Mouse (Mus musculus): ENCODE measurements around the gene Nfib. TPM values are rescaled to one million over a fixed set of nuclear protein-coding genes. Genes with fewer than 3 reads are reported as not detected.

The Nfib gene
- polyA plus RNA-seq, 1 experiment from 2014 or later, result 60.0 TPM

DNA sequence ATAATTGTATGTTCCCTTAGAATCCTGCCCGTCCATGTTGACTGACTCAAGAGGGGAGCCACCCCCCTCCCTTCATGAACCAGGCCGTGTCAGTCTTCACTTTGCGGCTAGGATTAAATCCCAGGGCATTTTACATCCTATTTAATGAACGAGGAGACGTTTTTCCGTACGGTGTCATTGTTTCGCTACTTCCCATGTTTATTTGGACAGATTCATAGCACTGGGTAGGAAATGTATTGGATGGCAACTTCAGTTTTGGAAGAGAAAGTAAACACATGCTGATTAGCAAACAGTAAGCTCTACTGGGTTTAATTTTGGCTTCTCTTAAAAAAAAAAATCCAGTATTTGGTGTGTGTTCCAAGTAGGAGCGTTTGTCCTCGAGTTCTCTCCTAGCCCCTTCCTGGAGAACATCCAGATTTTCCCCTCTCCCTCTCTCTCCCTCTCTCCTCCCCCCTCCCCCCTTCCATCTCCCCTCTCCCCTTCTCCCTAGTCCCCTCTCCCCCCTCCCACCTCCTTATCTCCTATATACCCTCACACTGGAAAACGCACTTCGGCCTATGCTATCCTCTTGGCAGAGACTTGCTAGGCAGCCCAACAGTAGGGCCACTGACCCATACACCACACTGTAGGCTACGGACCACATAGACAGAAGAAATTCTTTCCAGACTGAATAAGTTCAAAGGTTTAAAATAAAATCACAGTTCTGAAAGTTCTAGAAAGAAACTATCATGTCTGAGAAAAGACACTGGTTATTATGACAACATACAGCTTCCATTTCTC is 271.4 kb downstream of the Nfib start:
- no peak overlapping the region for H3K4me3 ChIP-seq

DNA sequence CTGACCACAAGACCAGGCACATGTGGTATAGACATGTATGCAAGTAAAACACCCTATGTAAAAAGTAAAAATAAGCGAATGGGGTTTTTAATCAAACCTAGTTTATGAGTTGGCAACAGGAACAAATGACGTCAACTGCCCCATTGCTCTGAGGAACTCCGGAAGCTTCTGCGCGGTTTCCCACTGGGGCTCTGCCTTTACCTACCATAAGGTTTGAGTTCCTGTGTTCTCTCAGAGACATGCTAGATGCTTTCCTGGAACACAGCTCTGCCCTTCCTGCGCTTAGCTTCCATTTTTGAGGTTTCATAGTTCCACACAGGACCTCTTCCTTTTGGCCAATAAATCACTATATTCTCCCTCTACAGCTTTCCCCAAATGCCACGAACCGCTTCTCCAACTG is 273.7 kb downstream of the Nfib start:
- ATAC-seq (replicated peaks; ENCODE audit: insufficient number of reproducible peaks, insufficient read depth, low FRiP score, low read depth), result no peak
- 88% methylated on average over 8 of the region's 8 CpGs for WGBS

More for the DNA sequence above, 271.4 kb downstream of the Nfib start:
- H3K4me2 ChIP-seq, result peak overlapping the region; percentile 16; the same call in 1 of the 2 replicates
- 42% methylated on average over 13 of the region's 13 CpGs for WGBS
- no peaks in the 10 kb centered on the region for H3K9me3 ChIP-seq (replicated peaks)
- no peaks in the 10 kb centered on the region for H3K27me3 ChIP-seq
- ATAC-seq (replicated peaks; ENCODE audit: insufficient number of reproducible peaks, insufficient read depth, low FRiP score, low read depth), result no peak
- peak overlapping the region; percentile 72 for H3K27ac ChIP-seq
- no peak overlapping the region for H3K9ac ChIP-seq
- peaks cover 72% of the 10 kb centered on the region for H3K4me1 ChIP-seq (replicated peaks)
- no peaks in the 10 kb centered on the region for H3K36me3 ChIP-seq

GRCm38 (mm10) chr4:82430802-82431201 is 274.7 kb downstream of the Nfib start:
- no peak overlapping the region for H3K27ac ChIP-seq
- no peak overlapping the region for H3K4me3 ChIP-seq
- no peaks in the 10 kb centered on the region for H3K36me3 ChIP-seq
- WGBS, result 71% methylated on average over 3 of the region's 3 CpGs
- no peak for ATAC-seq (replicated peaks; ENCODE audit: insufficient number of reproducible peaks, insufficient read depth, low FRiP score, low read depth)
- H3K4me2 ChIP-seq, result no peak overlapping the region
- H3K27me3 ChIP-seq, result no peaks in the 10 kb centered on the region
- peaks cover 67% of the 10 kb centered on the region for H3K4me1 ChIP-seq (replicated peaks)
- H3K9ac ChIP-seq, result no peak overlapping the region
- no peaks in the 10 kb centered on the region for H3K9me3 ChIP-seq (replicated peaks)

More for the DNA sequence above, 273.7 kb downstream of the Nfib start:
- Histone ChIP-seq H3K27ac (no peak overlapping the region), H3K4me1 (replicated peaks) (peaks cover 71% of the 10 kb centered on the region), H3K9ac (no peak overlapping the region), H3K27me3 (no peaks in the 10 kb centered on the region), H3K4me3 (no peak overlapping the region), H3K36me3 (no peaks in the 10 kb centered on the region), H3K9me3 (replicated peaks) (no peaks in the 10 kb centered on the region), H3K4me2 (no peak overlapping the region)

DNA sequence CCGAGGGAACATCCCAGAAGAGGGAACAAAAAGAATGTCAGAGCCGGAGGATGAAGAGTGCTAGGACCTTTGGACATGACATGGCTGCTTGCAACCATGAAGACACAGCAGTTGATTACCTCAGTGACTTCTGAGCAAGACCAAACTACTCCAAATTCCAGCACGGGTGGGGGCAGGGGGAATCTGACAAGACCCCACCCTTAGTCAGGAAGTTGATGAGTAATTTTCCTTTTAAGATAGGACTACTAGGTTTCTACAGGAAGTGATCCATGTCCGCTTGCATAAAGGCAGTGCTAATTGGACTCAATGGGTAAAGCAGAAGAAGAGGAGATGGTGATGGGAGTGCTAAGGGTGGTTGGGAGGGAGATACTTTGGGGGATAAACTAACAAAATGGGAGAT is 279.3 kb downstream of the Nfib start:
- H3K27me3 ChIP-seq, result no peaks in the 10 kb centered on the region
- 77% methylated on average over 4 of the region's 4 CpGs for WGBS
- H3K4me3 ChIP-seq, result no peak overlapping the region
- no peak overlapping the region for H3K27ac ChIP-seq
- H3K4me2 ChIP-seq, result no peak overlapping the region
- no peak overlapping the region for H3K9ac ChIP-seq
- H3K36me3 ChIP-seq, result no peaks in the 10 kb centered on the region
- H3K4me1 ChIP-seq (replicated peaks), result peaks cover 44% of the 10 kb centered on the region
- H3K9me3 ChIP-seq (replicated peaks), result no peaks in the 10 kb centered on the region
- no peak for ATAC-seq (replicated peaks; ENCODE audit: insufficient number of reproducible peaks, insufficient read depth, low FRiP score, low read depth)

DNA sequence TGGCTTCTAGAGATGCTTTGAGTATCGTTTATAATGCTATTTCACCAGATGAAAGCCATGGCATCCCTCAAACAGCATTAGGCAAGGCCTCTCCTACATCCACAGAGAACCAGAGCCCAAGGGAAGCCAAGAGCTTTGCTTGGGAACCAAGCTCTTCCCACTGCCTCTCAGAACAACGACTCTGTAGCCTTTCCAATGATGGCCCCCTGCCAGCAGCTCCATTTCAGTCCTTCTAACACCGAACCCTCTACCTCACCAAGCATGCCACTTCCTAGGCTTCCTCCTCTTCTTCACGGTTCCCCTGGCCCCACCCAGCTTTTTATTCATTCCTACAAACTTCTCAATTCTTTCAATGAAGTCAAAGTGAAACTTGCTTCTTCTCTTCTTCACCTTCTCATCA is 287.3 kb downstream of the Nfib start:
- no peaks in the 10 kb centered on the region for H3K9me3 ChIP-seq (replicated peaks)
- peak overlapping the region; percentile 5; the same call in 1 of the 2 replicates for H3K27ac ChIP-seq
- 56% methylated on average over 4 of the region's 4 CpGs for WGBS
- no peak for ATAC-seq (replicated peaks; ENCODE audit: insufficient number of reproducible peaks, insufficient read depth, low FRiP score, low read depth)
- H3K4me1 ChIP-seq (replicated peaks), result peaks cover 50% of the 10 kb centered on the region
- no peak overlapping the region for H3K9ac ChIP-seq
- H3K4me2 ChIP-seq, result no peak overlapping the region
- H3K36me3 ChIP-seq, result no peaks in the 10 kb centered on the region
- H3K4me3 ChIP-seq, result no peak overlapping the region
- H3K27me3 ChIP-seq, result no peaks in the 10 kb centered on the region

DNA sequence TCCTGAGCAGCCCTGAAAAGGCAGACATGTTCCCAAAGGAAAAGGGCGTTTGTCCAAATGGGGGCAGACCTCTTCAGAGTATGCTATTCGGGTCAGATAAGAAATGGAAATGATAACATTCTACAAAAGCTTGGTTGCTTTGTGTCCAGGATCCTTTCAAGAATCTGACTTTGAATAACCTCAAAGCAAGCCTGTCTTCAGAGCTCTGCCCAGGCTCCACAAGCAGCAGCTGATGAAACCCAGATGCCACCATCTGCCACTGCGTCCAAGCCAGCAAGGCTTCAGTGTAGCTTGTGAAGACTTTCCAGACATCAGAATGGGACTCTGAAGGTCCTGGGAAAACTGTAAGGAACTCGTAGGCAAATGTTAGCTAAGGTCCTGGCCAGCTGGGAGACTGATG is 289.7 kb downstream of the Nfib start:
- H3K36me3 ChIP-seq, result no peaks in the 10 kb centered on the region
- no peak overlapping the region for H3K4me3 ChIP-seq
- H3K4me1 ChIP-seq (replicated peaks), result peaks cover 64% of the 10 kb centered on the region
- H3K9me3 ChIP-seq (replicated peaks), result no peaks in the 10 kb centered on the region
- peak overlapping the region; percentile 73 for H3K27ac ChIP-seq
- H3K4me2 ChIP-seq, result peak overlapping the region; percentile 22
- H3K27me3 ChIP-seq, result no peaks in the 10 kb centered on the region
- no peak overlapping the region for H3K9ac ChIP-seq
- WGBS, result 9% methylated on average over 4 of the region's 4 CpGs
- peak; percentile 65 for ATAC-seq (replicated peaks; ENCODE audit: insufficient number of reproducible peaks, insufficient read depth, low FRiP score, low read depth)

DNA sequence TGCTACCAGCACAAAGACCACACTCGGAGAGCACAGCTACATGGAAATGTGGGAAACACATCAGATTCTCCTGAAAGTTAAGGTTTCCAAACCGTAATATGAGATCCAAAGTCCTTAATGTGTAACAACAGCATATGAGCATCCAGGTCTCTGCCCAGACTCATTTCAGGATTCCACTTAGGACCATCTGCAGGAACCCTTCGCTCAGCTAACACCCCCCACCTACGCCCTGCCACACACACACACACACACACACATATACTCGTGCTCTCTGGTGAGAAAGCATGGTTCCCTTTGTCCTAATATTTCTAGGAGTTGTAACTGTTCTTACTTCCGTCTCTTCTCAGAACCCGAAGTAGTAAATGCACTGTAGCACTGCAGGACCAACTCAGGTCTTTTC is 292.9 kb downstream of the Nfib start:
- no peak; the same call in 1 of the 2 replicates for ATAC-seq (replicated peaks; ENCODE audit: insufficient number of reproducible peaks, insufficient read depth, low FRiP score, low read depth)
- H3K27me3 ChIP-seq, result no peaks in the 10 kb centered on the region
- H3K27ac ChIP-seq, result peak overlapping the region; percentile 19
- H3K4me3 ChIP-seq, result no peak overlapping the region
- peaks cover 61% of the 10 kb centered on the region for H3K4me1 ChIP-seq (replicated peaks)
- no peak overlapping the region for H3K4me2 ChIP-seq
- no peaks in the 10 kb centered on the region for H3K9me3 ChIP-seq (replicated peaks)
- no peak overlapping the region for H3K9ac ChIP-seq
- WGBS, result 61% methylated on average over 7 of the region's 7 CpGs
- H3K36me3 ChIP-seq, result no peaks in the 10 kb centered on the region

- Histone ChIP-seq H3K27me3 (no peaks in the 10 kb centered on the region), H3K4me2 (no peak overlapping the region), H3K4me3 (no peak overlapping the region), H3K27ac (peak overlapping the region; percentile 19), H3K9ac (no peak overlapping the region), H3K36me3 (no peaks in the 10 kb centered on the region), H3K4me1 (replicated peaks) (peaks cover 66% of the 10 kb centered on the region), H3K9me3 (replicated peaks) (no peaks in the 10 kb centered on the region)
- ATAC-seq (replicated peaks; ENCODE audit: insufficient number of reproducible peaks, insufficient read depth, low FRiP score, low read depth), result no peak
- 19% methylated on average over 5 of the region's 5 CpGs for WGBS
These were observed 293.6 kb downstream of the Nfib start for GRCm38 (mm10) chr4:82411965-82412364.

DNA sequence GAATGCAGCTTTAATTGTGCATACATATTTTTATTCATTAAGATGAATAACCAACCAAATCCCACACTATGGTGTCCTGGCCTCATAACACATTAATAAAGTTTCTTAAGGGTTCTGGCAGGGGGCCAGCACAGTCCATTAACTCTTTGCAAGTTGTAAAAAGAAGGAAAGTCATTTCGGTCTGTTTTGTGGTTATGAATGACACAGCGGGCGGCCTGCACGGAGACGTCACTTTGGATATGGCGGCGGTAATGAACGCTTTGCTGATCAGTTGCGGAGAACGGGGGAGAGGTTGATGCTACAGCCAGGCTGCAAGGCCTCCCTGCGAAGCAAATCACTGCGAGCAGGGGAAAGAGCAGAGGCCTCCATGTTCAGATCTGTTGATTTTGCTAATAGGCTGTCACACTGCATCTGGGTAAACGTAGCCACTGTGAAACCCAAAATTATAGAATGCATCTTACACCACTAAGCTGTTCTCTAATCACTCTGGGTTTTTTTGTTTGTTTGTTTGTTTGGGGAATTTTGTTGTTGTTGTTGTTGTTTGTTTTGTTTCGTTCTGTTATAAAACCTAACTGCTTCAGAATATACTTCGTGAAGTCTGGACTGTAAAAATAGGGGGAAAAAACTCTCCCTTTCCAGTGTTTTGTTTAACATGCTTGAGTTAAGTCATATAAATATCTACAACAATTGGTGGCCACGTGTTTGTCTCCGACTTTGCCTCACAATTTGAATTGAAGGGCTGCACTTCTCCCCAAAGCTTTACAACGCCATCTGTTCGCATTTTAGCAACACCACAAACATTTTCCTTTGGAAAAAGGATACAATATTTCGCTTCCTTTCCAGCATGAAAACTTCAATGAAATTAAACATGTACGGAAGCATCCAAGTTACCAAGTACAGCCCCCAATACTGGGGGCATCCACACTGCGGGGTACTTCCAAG is 296.8 kb downstream of the Nfib start:
- no peaks in the 10 kb centered on the region for H3K9me3 ChIP-seq (replicated peaks)
- no peak overlapping the region for H3K4me3 ChIP-seq
- 74% methylated on average over 22 of the region's 22 CpGs for WGBS
- H3K27ac ChIP-seq, result no peak overlapping the region
- ATAC-seq (replicated peaks; ENCODE audit: insufficient number of reproducible peaks, insufficient read depth, low FRiP score, low read depth), result no peak
- H3K36me3 ChIP-seq, result no peaks in the 10 kb centered on the region
- H3K9ac ChIP-seq, result no peak overlapping the region
- no peak overlapping the region for H3K4me2 ChIP-seq
- H3K27me3 ChIP-seq, result no peaks in the 10 kb centered on the region
- peaks cover 80% of the 10 kb centered on the region for H3K4me1 ChIP-seq (replicated peaks)

DNA sequence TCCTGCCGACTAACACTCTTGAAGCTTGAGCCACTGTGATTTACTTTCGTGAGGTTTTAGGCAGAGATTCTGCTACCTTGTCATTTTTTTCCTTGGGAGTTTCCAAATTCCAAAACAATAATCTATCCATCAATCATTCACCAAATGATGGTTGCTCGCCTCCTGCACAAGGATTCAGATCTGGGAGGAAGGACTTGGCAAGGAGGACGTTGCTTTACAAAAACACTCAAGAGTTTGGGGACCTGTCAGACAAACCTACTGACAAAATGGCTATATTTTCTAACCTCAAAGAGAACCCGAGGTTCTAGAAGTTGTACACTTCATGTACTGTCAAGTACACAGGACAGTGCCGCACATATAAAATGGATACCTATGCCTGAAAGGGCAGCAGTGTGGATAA is 299.0 kb downstream of the Nfib start:
- 43% methylated on average over 6 of the region's 6 CpGs for WGBS
- H3K4me1 ChIP-seq (replicated peaks), result peaks cover 82% of the 10 kb centered on the region
- no peak overlapping the region for H3K9ac ChIP-seq
- H3K4me2 ChIP-seq, result no peak overlapping the region
- no peak overlapping the region for H3K4me3 ChIP-seq
- no peaks in the 10 kb centered on the region for H3K36me3 ChIP-seq
- no peaks in the 10 kb centered on the region for H3K9me3 ChIP-seq (replicated peaks)
- H3K27me3 ChIP-seq, result no peaks in the 10 kb centered on the region
- ATAC-seq (replicated peaks; ENCODE audit: insufficient number of reproducible peaks, insufficient read depth, low FRiP score, low read depth), result no peak
- peak overlapping the region; percentile 79 for H3K27ac ChIP-seq

DNA sequence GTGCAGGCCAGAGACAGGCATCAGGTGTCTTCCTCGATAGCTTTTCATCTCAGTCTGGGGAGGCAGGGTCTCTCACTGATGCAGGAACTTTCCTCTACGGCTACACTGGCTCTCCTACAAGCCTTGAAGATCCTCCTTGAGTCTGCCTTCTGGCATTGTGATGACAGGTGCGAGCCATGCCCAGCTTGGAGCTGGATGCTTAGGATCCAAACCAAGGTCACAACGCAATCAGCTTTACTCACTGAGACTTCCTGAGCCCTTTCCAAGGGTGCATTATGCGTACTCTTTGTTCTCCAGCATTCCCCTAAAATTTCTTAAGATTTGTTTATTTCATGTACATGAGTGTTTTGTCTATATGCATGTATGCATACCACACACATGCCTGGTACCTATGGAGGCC is 299.8 kb downstream of the Nfib start:
- peak overlapping the region; percentile 79 for H3K27ac ChIP-seq
- 78% methylated on average over 5 of the region's 5 CpGs for WGBS

More for the DNA sequence above, 299.8 kb downstream of the Nfib start:
- H3K4me3 ChIP-seq, result no peak overlapping the region
- ATAC-seq (replicated peaks; ENCODE audit: insufficient number of reproducible peaks, insufficient read depth, low FRiP score, low read depth), result no peak
- H3K9ac ChIP-seq, result no peak overlapping the region
- H3K36me3 ChIP-seq, result no peaks in the 10 kb centered on the region
- H3K4me1 ChIP-seq (replicated peaks), result peaks cover 82% of the 10 kb centered on the region
- no peaks in the 10 kb centered on the region for H3K27me3 ChIP-seq
- H3K9me3 ChIP-seq (replicated peaks), result no peaks in the 10 kb centered on the region
- H3K4me2 ChIP-seq, result no peak overlapping the region

Measured in heart, embryonic 15.5 days (tissue).